Mouse (Mus musculus) midbrain, embryonic 11.5 days (tissue): Measurements from ENCODE around the gene Myg1. TPM values are rescaled to one million over a fixed set of nuclear protein-coding genes. Genes with fewer than 3 reads are reported as not detected.
A peak's percentile ranks its signal among the peaks of the same experiment; 100 is the strongest.

Experiments used
- ATAC-seq: fragments of 200-750 bp; cut with Nextera tagmentation; 2 replicates; pipeline ENCODE4 v1.8.0; 2017; ENCODE audit warnings: moderate TSS enrichment, moderate library complexity; ENCODE audit not compliant: low FRiP score
- DNase-seq: peaks from one replicate; pipeline ENCODE4 v3.0.0; 2015; ENCODE audit warnings: low spot score; ENCODE audit errors: missing footprints
- H3K27ac ChIP-seq: fragments of 300-500 bp; sonication (generic); 2 replicates; pipeline ENCODE4 v1.5.1; 2014; ENCODE audit warnings: low read depth, low read length
- H3K27me3 ChIP-seq: fragments of 300-500 bp; sonication (generic); 2 replicates; pipeline ENCODE4 v1.6.1; 2014; ENCODE audit warnings: mild to moderate bottlenecking, low read length, moderate library complexity, mixed read lengths; ENCODE audit not compliant: control insufficient read depth, insufficient read depth
- H3K36me3 ChIP-seq: fragments of 300-500 bp; sonication (generic); 2 replicates; pipeline ENCODE4 v1.6.1; 2014; ENCODE audit warnings: mild to moderate bottlenecking, low read length, moderate library complexity, mixed read lengths; ENCODE audit not compliant: control insufficient read depth, insufficient read depth
- H3K4me1 ChIP-seq: fragments of 300-500 bp; sonication (generic); 2 replicates; pipeline ENCODE4 v1.6.1; 2014; ENCODE audit warnings: low read length; ENCODE audit not compliant: control insufficient read depth, insufficient read depth
- H3K4me2 ChIP-seq: fragments of 300-500 bp; sonication (generic); 2 replicates; pipeline ENCODE4 v1.6.1; 2014; ENCODE audit warnings: mild to moderate bottlenecking, moderate library complexity
- H3K4me3 ChIP-seq: fragments of 300-500 bp; sonication (generic); 2 replicates; pipeline ENCODE4 v1.5.1; 2014; ENCODE audit warnings: low read depth, low read length
- H3K9ac ChIP-seq: fragments of 300-500 bp; sonication (generic); 2 replicates; pipeline ENCODE4 v1.6.1; 2014; ENCODE audit warnings: low read length
- H3K9me3 ChIP-seq: fragments of 300-500 bp; sonication (generic); 2 replicates; pipeline ENCODE4 v1.6.1; 2016; ENCODE audit warnings: low read length; ENCODE audit not compliant: control insufficient read depth
- WGBS: fragments of 180-500 bp; shearing (Covaris S2); extraction: QIAGEN DNeasy Blood & Tissue Kit; methylation state at CpG from one replicate; pipeline ENCODE4 v1.1.7; 2014; 5-methylcytosine and 5-hydroxymethylcytosine counted together
- polyA plus RNA-seq: library from polyadenylated mRNA; unstranded; fragments of >200 nt; fragmentation: Nextera tagmentation; extraction: Ambion mirVana; gene quantifications from 2 replicates; pipeline ENCODE4 v1.2.1, GENCODE M21; 2014

Myg1 gene
- 97.8 and 99.5 TPM in 2 replicates for polyA plus RNA-seq

DNA sequence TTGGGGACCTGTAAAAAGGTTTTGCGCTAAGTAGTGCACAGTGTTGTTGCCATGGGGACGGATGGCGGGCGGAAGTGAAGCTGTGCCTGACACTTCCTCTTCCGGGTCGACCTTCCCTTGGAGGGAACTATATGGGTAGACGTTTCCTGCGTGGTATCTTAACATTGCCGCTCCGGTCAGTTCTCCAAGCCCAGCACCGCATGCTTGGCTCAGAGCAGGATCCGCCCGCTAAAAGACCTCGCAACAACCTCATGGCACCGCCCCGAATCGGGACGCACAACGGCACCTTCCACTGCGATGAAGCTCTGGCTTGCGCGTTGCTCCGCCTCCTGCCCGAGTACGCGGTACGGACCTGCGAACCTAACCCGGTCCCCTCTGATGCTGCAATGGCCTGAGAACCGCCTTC is at the start of gene Myg1:
Gene Myg1 (plus strand): TSS at position 100 of the 406 bp plus-strand sequence.
- peak within 1 kb of the TSS; percentile 68 for H3K9ac ChIP-seq
- H3K27ac ChIP-seq, result no peak within 1 kb of the TSS
- peak within 1 kb of the TSS; percentile 72 for H3K4me2 ChIP-seq
- H3K27me3 ChIP-seq, result no peaks in the 10 kb centered on the region
- WGBS, result under 1% methylated on average over 30 of the region's 30 CpGs
- no peaks in the 10 kb centered on the region for H3K9me3 ChIP-seq
- peaks cover 10% of the 10 kb centered on the region for H3K36me3 ChIP-seq
- peaks cover 20% of the 10 kb centered on the region for H3K4me1 ChIP-seq
- peak within 1 kb of the TSS; percentile 61 for H3K4me3 ChIP-seq
- peak; percentile 95 for ATAC-seq
- DNase-seq, result peak; percentile 98

- H3K36me3 ChIP-seq, result peaks cover 10% of the 10 kb centered on the region
- no peak overlapping the region for H3K4me2 ChIP-seq
- H3K4me3 ChIP-seq, result no peak overlapping the region
- 90% methylated on average over 8 of the region's 8 CpGs for WGBS
- no peak overlapping the region for H3K9ac ChIP-seq
- no peaks in the 10 kb centered on the region for H3K27me3 ChIP-seq
- H3K9me3 ChIP-seq, result no peaks in the 10 kb centered on the region
- no peak overlapping the region for H3K27ac ChIP-seq
- peaks cover 11% of the 10 kb centered on the region for H3K4me1 ChIP-seq
- ATAC-seq (no peak), DNase-seq (no peak)
Measured at GRCm38 (mm10) chr15:102282463-102283292, 48.8 kb upstream of the Myg1 start.

DNA sequence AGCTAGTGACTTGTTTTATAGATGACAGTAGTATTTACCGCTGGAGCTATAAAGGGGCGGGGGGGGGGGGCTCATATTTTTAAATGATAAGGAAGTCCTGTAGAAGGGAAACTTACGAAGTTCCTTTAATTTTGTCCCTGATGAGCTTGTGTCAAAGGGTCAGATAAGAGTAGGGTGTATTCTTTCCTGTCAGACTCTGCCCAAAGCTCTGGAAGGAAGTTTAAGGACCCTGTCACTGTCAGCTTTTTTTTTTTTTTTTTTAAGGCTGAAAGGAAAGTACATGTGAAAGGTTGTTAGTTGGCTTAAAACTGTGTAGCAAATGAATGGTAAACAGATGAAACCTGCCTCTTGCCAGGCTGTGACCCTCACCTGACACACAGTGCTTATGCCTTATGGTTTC is 47.9 kb upstream of the Myg1 start:
- Histone ChIP-seq H3K4me3 (no peak overlapping the region), H3K4me2 (no peak overlapping the region), H3K9ac (no peak overlapping the region), H3K36me3 (peaks cover 10% of the 10 kb centered on the region), H3K4me1 (peaks cover 11% of the 10 kb centered on the region), H3K9me3 (no peaks in the 10 kb centered on the region), H3K27me3 (no peaks in the 10 kb centered on the region), H3K27ac (no peak overlapping the region)
- ATAC-seq, result no peak
- 89% methylated on average over 3 of the region's 3 CpGs for WGBS
- DNase-seq, result no peak

DNA sequence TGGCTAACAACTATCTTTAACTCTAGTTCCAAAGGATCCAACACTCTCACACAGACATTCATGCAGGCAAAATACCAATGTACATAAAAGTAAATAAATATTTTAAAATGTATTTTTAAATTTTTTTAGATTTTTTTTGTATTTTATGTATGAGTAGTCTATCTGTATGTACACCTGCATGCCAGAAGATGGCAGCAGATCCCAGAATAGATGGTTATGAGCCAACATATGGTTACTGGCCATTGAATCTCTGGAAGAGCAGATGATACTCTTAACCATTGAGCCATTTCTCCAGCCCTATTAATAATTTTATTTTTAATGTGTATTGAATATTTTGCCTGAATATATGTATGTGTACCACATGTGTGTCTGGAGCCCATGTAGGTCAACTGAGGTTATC is 44.1 kb upstream of the Myg1 start:
- DNase-seq (no peak), ATAC-seq (no peak)
- no peak overlapping the region for H3K4me2 ChIP-seq
- H3K4me3 ChIP-seq, result no peak overlapping the region
- no peaks in the 10 kb centered on the region for H3K36me3 ChIP-seq
- no peak overlapping the region for H3K9ac ChIP-seq
- H3K27me3 ChIP-seq, result no peaks in the 10 kb centered on the region
- H3K27ac ChIP-seq, result no peak overlapping the region
- no peaks in the 10 kb centered on the region for H3K4me1 ChIP-seq
- no peaks in the 10 kb centered on the region for H3K9me3 ChIP-seq

DNA sequence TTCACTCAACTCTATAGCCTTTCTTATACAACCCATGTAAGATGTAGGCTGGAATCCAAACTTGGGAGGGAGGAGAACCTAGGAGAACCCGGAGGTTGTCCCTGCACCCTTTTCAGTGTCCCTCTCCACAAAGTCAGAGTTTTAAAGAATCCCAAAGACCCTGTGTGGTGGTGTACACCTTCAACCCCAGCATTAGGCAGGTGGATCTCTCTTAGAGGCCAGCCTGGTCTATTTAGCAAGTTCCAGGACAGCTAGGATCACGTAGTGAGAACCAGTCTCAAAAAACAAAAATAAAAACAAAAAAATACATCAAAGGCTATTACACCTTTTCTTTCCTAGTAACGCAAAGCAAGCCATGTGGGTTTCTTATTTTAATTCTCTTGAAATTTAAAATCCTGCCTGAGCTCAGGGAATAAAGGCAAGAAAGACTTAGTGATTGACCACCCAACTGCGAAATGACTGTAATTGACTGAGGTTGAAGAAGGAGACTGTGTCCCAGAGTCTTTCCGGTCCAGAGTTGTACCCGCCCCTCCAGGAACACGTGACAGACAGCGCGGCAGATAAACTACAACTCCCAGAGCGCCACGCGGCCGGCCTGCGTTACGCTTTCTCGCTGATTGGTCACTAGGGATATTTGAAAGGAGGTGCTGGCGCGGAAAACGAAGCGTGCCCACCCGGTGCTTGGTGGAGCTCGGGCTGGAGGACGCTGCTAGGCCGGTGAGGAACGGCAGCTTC is 35.7 kb upstream of the Myg1 start, which contains the start of gene Espl1:
Gene Espl1 (plus strand): TSS at position 634 of the 735 bp plus-strand sequence.
- Histone ChIP-seq H3K9me3 (no peaks in the 10 kb centered on the region), H3K4me3 (peak within 1 kb of the TSS; percentile 71), H3K4me2 (peak within 1 kb of the TSS; percentile 82), H3K36me3 (peaks cover 17% of the 10 kb centered on the region), H3K27me3 (no peaks in the 10 kb centered on the region), H3K27ac (no peak within 1 kb of the TSS), H3K9ac (peak within 1 kb of the TSS; percentile 66), H3K4me1 (peaks cover 4% of the 10 kb centered on the region)
- DNase-seq (peak; percentile 99), ATAC-seq (peak; percentile 100)
- WGBS, result 9% methylated on average over 25 of the region's 25 CpGs

DNA sequence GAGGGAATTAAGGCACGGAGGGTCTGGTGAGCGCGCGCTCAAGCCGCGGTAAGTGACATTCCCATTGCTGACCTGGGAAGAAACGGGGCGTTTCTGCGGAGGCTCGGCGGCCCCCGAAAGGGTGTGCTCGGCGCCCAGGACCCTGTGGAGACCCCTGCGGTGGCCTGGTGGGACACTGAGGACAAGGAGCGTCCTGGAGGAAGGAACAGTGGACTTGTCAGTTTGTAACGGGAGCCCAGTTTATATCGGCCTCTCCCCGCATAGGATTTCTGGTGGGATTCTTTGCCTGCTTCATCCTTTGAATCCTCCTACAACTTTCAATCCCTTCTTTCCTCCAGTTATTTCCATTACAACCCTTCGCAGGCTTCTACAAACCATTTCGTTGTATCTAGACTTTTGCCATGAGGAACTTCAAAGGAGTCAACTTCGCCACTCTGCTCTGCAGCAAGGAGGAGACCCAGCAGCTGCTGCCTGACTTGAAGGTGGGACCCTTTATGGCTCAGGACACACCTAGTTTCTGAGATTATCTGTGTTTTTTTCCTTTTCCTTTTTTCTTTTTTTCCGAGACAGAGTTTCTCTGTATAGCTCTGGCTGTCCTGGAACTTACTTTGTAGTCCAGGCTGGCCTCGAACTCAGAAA is 35.0 kb upstream of the Myg1 start:
- Histone ChIP-seq H3K9me3 (no peaks in the 10 kb centered on the region), H3K36me3 (peaks cover 23% of the 10 kb centered on the region), H3K4me3 (peak overlapping the region; percentile 71), H3K4me2 (peak overlapping the region; percentile 82), H3K9ac (peak overlapping the region; percentile 66), H3K4me1 (peaks cover 4% of the 10 kb centered on the region), H3K27ac (no peak overlapping the region), H3K27me3 (no peaks in the 10 kb centered on the region)
- DNase-seq (no peak), ATAC-seq (peak; percentile 72)
- 5% methylated on average over 24 of the region's 24 CpGs for WGBS

GRCm38 (mm10) chr15:102302542-102302941 is 29.0 kb upstream of the Myg1 start:
- ATAC-seq (no peak), DNase-seq (no peak)
- H3K9me3 ChIP-seq, result no peaks in the 10 kb centered on the region
- no peak overlapping the region for H3K9ac ChIP-seq
- 92% methylated on average over 6 of the region's 6 CpGs for WGBS
- H3K36me3 ChIP-seq, result peaks cover 45% of the 10 kb centered on the region
- no peak overlapping the region for H3K4me2 ChIP-seq
- H3K27me3 ChIP-seq, result no peaks in the 10 kb centered on the region
- H3K4me3 ChIP-seq, result no peak overlapping the region
- no peak overlapping the region for H3K27ac ChIP-seq
- H3K4me1 ChIP-seq, result no peaks in the 10 kb centered on the region

- Histone ChIP-seq H3K4me3 (no peak overlapping the region), H3K9ac (no peak overlapping the region), H3K27ac (no peak overlapping the region), H3K4me1 (no peaks in the 10 kb centered on the region), H3K27me3 (no peaks in the 10 kb centered on the region), H3K36me3 (peaks cover 31% of the 10 kb centered on the region), H3K4me2 (no peak overlapping the region), H3K9me3 (no peaks in the 10 kb centered on the region)
- DNase-seq (peak; percentile 35), ATAC-seq (no peak)
- 92% methylated on average over 9 of the region's 9 CpGs for WGBS
Measured at GRCm38 (mm10) chr15:102308717-102309116, 22.8 kb upstream of the Myg1 start.
